Mouse (Mus musculus) G1E (cell line): Measurements from ENCODE around the gene Nr2f1.

Experiments used
- CTCF ChIP-seq: IDR thresholded peaks from 2 replicates; pipeline ENCODE4 v1.5.1; 2012; ENCODE audit warnings: low read depth, low read length, inconsistent platforms, mixed read lengths
- GATA1 ChIP-seq: IDR thresholded peaks from 2 replicates; pipeline ENCODE4 v1.6.1; 2012; ENCODE audit warnings: borderline replicate concordance, low read length, inconsistent platforms, mixed read lengths
- TAL1 ChIP-seq: conservative IDR thresholded peaks from 2 replicates; pipeline ENCODE4 v1.6.1; 2012; ENCODE audit warnings: low read depth, low read length, inconsistent platforms, mixed read lengths

GRCm38 (mm10) chr13:78202574-78203347 is 3.2 kb upstream of the Nr2f1 start:
- TF ChIP-seq CTCF = no peak
- TF ChIP-seq TAL1 = no peak
- TF ChIP-seq GATA1 = no peak
